Mouse (Mus musculus) gastrocnemius, postnatal 14 days (tissue): ENCODE results near the gene Pde4d. TPM values are rescaled to one million over a fixed set of nuclear protein-coding genes. Genes with fewer than 3 reads are reported as not detected.

Experiments
- DNase-seq: peaks from one replicate; pipeline ENCODE4 v3.0.0; 2021; ENCODE audit warnings: mixed read lengths
- intact Hi-C: fragments of 180-260 bp; cut with DNase I; formaldehyde crosslinking; loops from one replicate; pipeline ENCODE4 v1.15.1; 2025; ENCODE audit warnings: low total_unique reads
- total RNA-seq, 2 experiments: library from RNA; stranded (reverse); gene quantifications; 2 replicates each; pipeline ENCODE4 v1.2.3; 2021

Pde4d gene
- total RNA-seq, 2 experiments from 2014 or later: 91.2 to 126 TPM

GRCm38 (mm10) chr13:109921336-109922038 lies 1471.7 kb downstream of the Pde4d start:
- intact Hi-C loops: loop anchor here (5.0 kb wide), 2 partner anchors 96 to 116 kb away; no protein-coding TSS in a partner anchor
- DNase-seq: no peak

GRCm38 (mm10) chr13:109922228-109922627 lies 1472.5 kb downstream of the Pde4d start:
- intact Hi-C loops: loop anchor here (5.0 kb wide), 2 partner anchors 95 to 115 kb away; no protein-coding TSS in a partner anchor
- no peak for DNase-seq

- intact Hi-C loops: loop anchor here (5.0 kb wide), 2 partner anchors 95 to 115 kb away; no protein-coding TSS in a partner anchor
- no peak for DNase-seq
Measured at GRCm38 (mm10) chr13:109922782-109923181, 1473.0 kb downstream of the Pde4d start.

- intact Hi-C loops: loop anchor here (5.0 kb wide), 2 partner anchors 93 to 113 kb away; no protein-coding TSS in a partner anchor
- no peak for DNase-seq
Measured at GRCm38 (mm10) chr13:109924771-109925170, 1475.0 kb downstream of the Pde4d start.

- DNase-seq: no peak
- intact Hi-C loops: no loop called here
Measured at GRCm38 (mm10) chr13:109926277-109926920, 1476.7 kb downstream of the Pde4d start.

GRCm38 (mm10) chr13:109927782-109928181 lies 1478.0 kb downstream of the Pde4d start:
- no peak for DNase-seq
- intact Hi-C loops: no loop called here

- intact Hi-C loops: no loop called here
- DNase-seq: no peak
Measured at GRCm38 (mm10) chr13:109932688-109933087, 1482.9 kb downstream of the Pde4d start.

GRCm38 (mm10) chr13:109933554-109933953 lies 1483.8 kb downstream of the Pde4d start:
- DNase-seq: no peak
- intact Hi-C loops: no loop called here

GRCm38 (mm10) chr13:109936866-109937265 lies 1487.1 kb downstream of the Pde4d start:
- intact Hi-C loops: no loop called here
- no peak for DNase-seq

- DNase-seq: no peak
- intact Hi-C loops: no loop called here
Measured at GRCm38 (mm10) chr13:109944822-109945551, 1495.2 kb downstream of the Pde4d start.

- intact Hi-C loops: loop anchor here (10.0 kb wide), 1 partner anchor 63 kb away; no protein-coding TSS in a partner anchor
- DNase-seq: peak; percentile 44
Measured at GRCm38 (mm10) chr13:109951466-109951865, 1501.7 kb downstream of the Pde4d start.

- no peak for DNase-seq
- intact Hi-C loops: loop anchor here (10.0 kb wide), 1 partner anchor 61 kb away; no protein-coding TSS in a partner anchor
Measured at GRCm38 (mm10) chr13:109954189-109954588, 1504.4 kb downstream of the Pde4d start.

GRCm38 (mm10) chr13:109957953-109958352 lies 1508.2 kb downstream of the Pde4d start:
- intact Hi-C loops: loop anchor here (10.0 kb wide), 1 partner anchor 57 kb away; no protein-coding TSS in a partner anchor
- no peak for DNase-seq

GRCm38 (mm10) chr13:109982821-109983443 lies 1533.2 kb downstream of the Pde4d start:
- no peak for DNase-seq
- intact Hi-C loops: no loop called here

GRCm38 (mm10) chr13:109985411-109985810 lies 1535.7 kb downstream of the Pde4d start:
- intact Hi-C loops: no loop called here
- DNase-seq: peak; percentile 9

- intact Hi-C loops: no loop called here
- peak; percentile 54 for DNase-seq
Measured at GRCm38 (mm10) chr13:109985892-109986291, 1536.1 kb downstream of the Pde4d start.

GRCm38 (mm10) chr13:109992775-109993505 lies 1543.2 kb downstream of the Pde4d start:
- peak; percentile 66 for DNase-seq
- intact Hi-C loops: no loop called here

- intact Hi-C loops: no loop called here
- DNase-seq: no peak
Measured at GRCm38 (mm10) chr13:109994240-109994764, 1544.6 kb downstream of the Pde4d start.

- intact Hi-C loops: no loop called here
- DNase-seq: no peak
Measured at GRCm38 (mm10) chr13:110002081-110002480, 1552.3 kb downstream of the Pde4d start.
